Mouse (Mus musculus) midbrain, postnatal 0 days (tissue): ENCODE measurements around the gene Uba5. TPM values are rescaled to one million over a fixed set of nuclear protein-coding genes. Genes with fewer than 3 reads are reported as not detected.

Experiments used
- ATAC-seq: fragments of 200-750 bp; cut with Nextera tagmentation; 2 replicates; pipeline ENCODE4 v1.8.0; 2017; ENCODE audit warnings: moderate number of reproducible peaks, mild to moderate bottlenecking, moderate TSS enrichment, moderate library complexity; ENCODE audit not compliant: low FRiP score
- DNase-seq: peaks from one replicate; pipeline ENCODE4 v3.0.0-alpha.2; 2015; ENCODE audit warnings: low spot score
- H3K27ac ChIP-seq: fragments of 300-500 bp; sonication (generic); 2 replicates; pipeline ENCODE4 v1.5.1; 2014; ENCODE audit warnings: low read depth, mild to moderate bottlenecking, low read length, mixed read lengths
- H3K27me3 ChIP-seq: fragments of 300-500 bp; sonication (generic); 2 replicates; pipeline ENCODE4 v1.6.1; 2014; ENCODE audit warnings: low read length, control low read depth, mixed read lengths; ENCODE audit not compliant: insufficient read depth
- H3K36me3 ChIP-seq: fragments of 300-500 bp; sonication (generic); 2 replicates; pipeline ENCODE4 v1.6.1; 2014; ENCODE audit warnings: low read length, control low read depth, mixed read lengths; ENCODE audit not compliant: insufficient read depth
- H3K4me1 ChIP-seq: fragments of 300-500 bp; sonication (generic); 2 replicates; pipeline ENCODE4 v1.6.1; 2014; ENCODE audit warnings: mild to moderate bottlenecking, control low read depth, antibody characterized with exemption, low read length, mixed read lengths; ENCODE audit not compliant: insufficient read depth
- H3K4me2 ChIP-seq: fragments of 300-500 bp; sonication (generic); 2 replicates; pipeline ENCODE4 v1.6.1; 2014; ENCODE audit warnings: low read depth, mild to moderate bottlenecking, low read length, mixed read lengths; ENCODE audit not compliant: poor library complexity, severe bottlenecking
- H3K4me3 ChIP-seq: fragments of 300-500 bp; sonication (generic); 2 replicates; pipeline ENCODE4 v1.5.1; 2014; ENCODE audit warnings: low read depth, mild to moderate bottlenecking, low read length, moderate library complexity
- H3K9ac ChIP-seq: fragments of 300-500 bp; sonication (generic); replicated peaks from 2 replicates; pipeline ENCODE4 v1.6.1; 2014; ENCODE audit warnings: mild to moderate bottlenecking, low read length, moderate library complexity, mixed read lengths; ENCODE audit not compliant: poor library complexity, severe bottlenecking
- H3K9me3 ChIP-seq: fragments of 300-500 bp; sonication (generic); 2 replicates; pipeline ENCODE4 v1.6.1; 2016; ENCODE audit warnings: low read length, control low read depth
- CTCF ChIP-seq: IDR thresholded peaks from 2 replicates; pipeline ENCODE4 v1.5.1; 2016; ENCODE audit warnings: antibody characterized with exemption, mild to moderate bottlenecking
- WGBS: fragments of 180-500 bp; shearing (Covaris S2); extraction: QIAGEN DNeasy Blood & Tissue Kit; methylation state at CpG from one replicate; pipeline ENCODE4 v1.1.7; 2014; 5-methylcytosine and 5-hydroxymethylcytosine counted together
- polyA plus RNA-seq: library from polyadenylated mRNA; unstranded; fragments of >200 nt; fragmentation: Nextera tagmentation; extraction: Ambion mirVana; gene quantifications from 2 replicates; pipeline ENCODE4 v1.2.1, GENCODE M21; 2015
- total RNA-seq: library from RNA; depleted of rRNA; stranded (reverse); fragments of >200 nt; gene quantifications from 2 replicates; pipeline ENCODE4 v1.2.3, GENCODE M21; 2014

Uba5 gene
- total and polyA plus RNA-seq, 2 experiments from 2014 or later: 53.8 to 77.7 TPM

GRCm38 (mm10) chr9:104043676-104044075, 19.3 kb downstream of the Uba5 start:
- DNase-seq (no peak), ATAC-seq (no peak)
- WGBS: 85% methylated on average over 4 of the region's 4 CpGs
- no peak overlapping the region for H3K4me3 ChIP-seq
- TF ChIP-seq CTCF: no peak
- no peak overlapping the region for H3K4me2 ChIP-seq
- no peaks in the 10 kb centered on the region for H3K9me3 ChIP-seq
- H3K4me1 ChIP-seq: no peaks in the 10 kb centered on the region
- H3K27me3 ChIP-seq: no peaks in the 10 kb centered on the region
- no peak overlapping the region for H3K27ac ChIP-seq
- H3K9ac ChIP-seq: no peak overlapping the region
- H3K36me3 ChIP-seq: peaks cover 35% of the 10 kb centered on the region

GRCm38 (mm10) chr9:104040362-104040761, 22.6 kb downstream of the Uba5 start, which contains the start of gene Gm28305:
Gm28305 (plus strand) TSS chr9:104040662.
- DNase-seq (no peak), ATAC-seq (no peak)
- Histone ChIP-seq H3K27ac (no peak within 1 kb of the TSS), H3K27me3 (no peaks in the 10 kb centered on the region), H3K4me2 (no peak within 1 kb of the TSS), H3K9me3 (no peaks in the 10 kb centered on the region), H3K4me1 (no peaks in the 10 kb centered on the region), H3K4me3 (no peak within 1 kb of the TSS), H3K9ac (no peak within 1 kb of the TSS; the same call in 1 of the 2 replicates), H3K36me3 (peaks cover 32% of the 10 kb centered on the region)
- TF ChIP-seq CTCF: no peak
- 70% methylated on average over 2 of the region's 2 CpGs for WGBS

GRCm38 (mm10) chr9:104039742-104040141, 23.2 kb downstream of the Uba5 start:
- WGBS: 91% methylated on average over 4 of the region's 4 CpGs
- DNase-seq (no peak), ATAC-seq (no peak)
- Histone ChIP-seq H3K9ac (no peak overlapping the region; the same call in 1 of the 2 replicates), H3K9me3 (no peaks in the 10 kb centered on the region), H3K27ac (no peak overlapping the region), H3K4me1 (no peaks in the 10 kb centered on the region), H3K4me3 (no peak overlapping the region), H3K4me2 (no peak overlapping the region), H3K36me3 (peaks cover 29% of the 10 kb centered on the region), H3K27me3 (no peaks in the 10 kb centered on the region)
- no peak for TF ChIP-seq CTCF

- H3K4me1 ChIP-seq: no peaks in the 10 kb centered on the region
- no peak overlapping the region for H3K4me2 ChIP-seq
- no peak overlapping the region for H3K9ac ChIP-seq
- no peak overlapping the region for H3K4me3 ChIP-seq
- H3K27me3 ChIP-seq: no peaks in the 10 kb centered on the region
- no peak overlapping the region for H3K27ac ChIP-seq
- H3K9me3 ChIP-seq: no peaks in the 10 kb centered on the region
- DNase-seq (no peak), ATAC-seq (no peak)
- H3K36me3 ChIP-seq: peaks cover 30% of the 10 kb centered on the region
- 91% methylated on average over 21 of the region's 21 CpGs for WGBS
- TF ChIP-seq CTCF: no peak
Observed at GRCm38 (mm10) chr9:104039031-104039695, 23.8 kb downstream of the Uba5 start.

GRCm38 (mm10) chr9:104038266-104038665, 24.7 kb downstream of the Uba5 start:
- DNase-seq (no peak), ATAC-seq (no peak)
- Histone ChIP-seq H3K36me3 (peaks cover 27% of the 10 kb centered on the region), H3K9me3 (no peaks in the 10 kb centered on the region), H3K4me2 (no peak overlapping the region), H3K27ac (no peak overlapping the region), H3K4me1 (no peaks in the 10 kb centered on the region), H3K4me3 (no peak overlapping the region), H3K9ac (no peak overlapping the region), H3K27me3 (no peaks in the 10 kb centered on the region)
- TF ChIP-seq CTCF: no peak
- 89% methylated on average over 13 of the region's 13 CpGs for WGBS

GRCm38 (mm10) chr9:104035261-104036015, 27.5 kb downstream of the Uba5 start:
- DNase-seq (peak; percentile 80), ATAC-seq (no peak)
- H3K4me1 ChIP-seq: no peaks in the 10 kb centered on the region
- no peaks in the 10 kb centered on the region for H3K9me3 ChIP-seq
- no peak overlapping the region for H3K9ac ChIP-seq
- H3K27ac ChIP-seq: no peak overlapping the region
- peaks cover 24% of the 10 kb centered on the region; the same call in 1 of the 2 replicates for H3K36me3 ChIP-seq
- TF ChIP-seq CTCF: peak; percentile 82
- H3K27me3 ChIP-seq: no peaks in the 10 kb centered on the region
- H3K4me3 ChIP-seq: no peak overlapping the region
- WGBS: 47% methylated on average over 24 of the region's 24 CpGs
- no peak overlapping the region for H3K4me2 ChIP-seq
